Mouse (Mus musculus) embryo, embryonic 11.5 days (tissue): ENCODE results near the gene Ms4a4d.
"Not testable (repeated sequence)": the region's sequence is repeated elsewhere in the genome, so short reads cannot be mapped to it uniquely, and the experiment has no call there.

Experiments used
- DNase-seq: peaks from one replicate; pipeline ENCODE4 v3.0.0-alpha.2; 2012; ENCODE audit warnings: low read depth, low spot score

Gene Ms4a4d

DNA sequence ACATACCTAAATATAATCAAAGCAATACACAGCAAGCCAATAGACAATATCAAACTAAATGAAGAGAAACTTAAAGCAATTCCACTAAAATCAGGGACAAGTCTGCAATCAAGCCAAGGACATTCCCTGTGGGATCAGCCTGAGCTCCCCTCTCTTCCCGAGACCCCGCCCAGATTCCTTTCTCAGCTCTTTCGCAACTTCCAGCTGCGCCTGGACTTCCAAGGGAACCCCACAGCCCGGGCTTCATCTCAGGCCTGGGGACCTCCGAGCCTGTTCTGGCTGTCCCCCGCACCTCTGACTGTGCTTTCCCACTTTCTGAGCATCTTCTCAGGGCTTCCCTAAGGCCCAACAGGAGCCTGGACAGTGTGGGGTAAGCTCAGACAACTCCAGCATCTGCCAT, at the start of gene Ms4a4d:
Ms4a4d (plus strand) TSS at position 209 of the 400 bp plus-strand sequence.
- no peak for DNase-seq

GRCm38 (mm10) chr19:11491406-11492189, 45.0 kb upstream of the Ms4a4d start:
- DNase-seq, result no peak

GRCm38 (mm10) chr19:11492671-11493070, 43.9 kb upstream of the Ms4a4d start:
- DNase-seq, result no peak

- no peak for DNase-seq
Measured at GRCm38 (mm10) chr19:11494519-11494918, 42.1 kb upstream of the Ms4a4d start.

GRCm38 (mm10) chr19:11496361-11496760, 40.2 kb upstream of the Ms4a4d start:
- DNase-seq, result no peak

DNA sequence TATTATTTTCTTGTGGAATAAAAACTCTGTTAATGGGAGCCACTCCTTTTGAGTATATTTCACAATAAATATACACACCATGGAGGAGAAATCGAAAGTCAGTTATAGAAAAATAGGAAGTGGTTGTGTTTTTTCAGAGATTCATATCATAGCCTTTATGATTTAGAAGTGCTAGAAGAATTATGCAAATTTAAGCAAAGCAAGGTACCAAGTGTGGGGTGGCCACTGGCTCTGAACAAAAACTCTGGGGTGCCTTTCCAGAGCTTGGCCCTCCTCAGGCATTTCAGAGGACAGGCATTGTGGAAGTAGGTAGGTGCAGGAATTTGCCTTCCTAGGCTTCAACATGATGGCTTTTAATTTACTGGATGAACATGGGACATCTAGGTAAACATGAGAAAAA, 39.3 kb upstream of the Ms4a4d start:
- DNase-seq, result not testable (repeated sequence)

- DNase-seq, result no peak
Measured at GRCm38 (mm10) chr19:11500796-11501195, 35.8 kb upstream of the Ms4a4d start.

DNA sequence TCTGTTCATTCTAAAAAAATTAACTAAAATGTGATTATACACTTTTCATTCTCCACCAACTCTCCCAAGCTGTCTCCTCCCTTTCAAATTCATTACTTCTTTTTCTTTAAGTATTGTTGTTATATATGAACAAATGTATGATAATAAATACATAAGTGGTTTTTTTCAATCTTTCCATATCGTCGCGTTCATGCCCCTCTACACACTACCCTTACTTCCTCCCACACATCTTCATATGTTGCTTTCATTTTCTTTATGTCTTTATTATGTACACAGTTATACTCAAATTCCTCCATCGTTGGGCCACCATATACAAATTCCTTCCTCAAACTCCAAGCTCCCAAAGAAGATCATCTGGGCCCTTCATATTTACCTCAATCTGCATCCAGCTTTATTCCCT, 35.3 kb upstream of the Ms4a4d start:
- no peak for DNase-seq

- DNase-seq, result no peak
Measured at GRCm38 (mm10) chr19:11504857-11505256, 31.7 kb upstream of the Ms4a4d start.

GRCm38 (mm10) chr19:11513458-11513857, 23.1 kb upstream of the Ms4a4d start:
- DNase-seq, result no peak

DNA sequence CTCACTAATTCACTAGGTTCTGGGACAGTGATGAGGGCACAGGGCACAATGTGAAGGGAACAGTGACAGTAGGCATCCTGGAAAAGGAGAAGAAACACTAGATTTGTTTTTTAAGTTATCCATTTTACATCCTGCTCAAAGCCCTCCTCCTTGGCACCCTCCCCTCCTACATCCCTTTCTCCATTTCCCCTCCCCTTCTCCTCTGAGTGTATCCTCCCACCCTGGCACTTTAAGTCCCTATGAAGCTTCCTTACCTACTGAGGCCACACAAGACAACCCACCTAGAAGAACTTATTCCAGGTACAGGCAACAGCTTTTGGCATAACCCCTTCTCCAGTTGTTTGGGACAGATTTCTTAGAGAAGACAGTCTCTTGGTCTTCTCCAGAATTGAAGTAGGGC, 20.4 kb upstream of the Ms4a4d start, which contains the start of gene Ms4a6b:
Ms4a6b (plus strand) TSS at position 267 of the 400 bp plus-strand sequence.
- DNase-seq, result no peak

DNA sequence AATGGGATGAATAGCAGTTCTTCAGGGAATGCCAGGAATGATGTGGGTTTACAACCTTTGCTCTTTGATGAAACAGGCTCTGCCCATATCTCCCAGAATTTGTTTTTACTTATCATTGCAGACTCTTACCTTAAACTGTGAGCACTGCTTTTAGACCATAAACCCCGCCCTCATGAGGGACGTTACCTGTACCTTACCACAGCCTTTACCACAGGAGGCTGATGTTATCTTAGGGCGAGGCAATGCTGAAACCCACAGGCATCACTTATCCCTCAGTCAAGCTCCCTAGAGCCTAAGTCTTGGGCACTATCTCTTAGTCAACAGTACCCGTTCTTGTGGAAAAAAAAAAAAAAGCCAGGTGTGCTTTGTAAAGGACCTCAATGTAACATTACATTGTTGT, 19.8 kb upstream of the Ms4a4d start:
- DNase-seq, result no peak

DNA sequence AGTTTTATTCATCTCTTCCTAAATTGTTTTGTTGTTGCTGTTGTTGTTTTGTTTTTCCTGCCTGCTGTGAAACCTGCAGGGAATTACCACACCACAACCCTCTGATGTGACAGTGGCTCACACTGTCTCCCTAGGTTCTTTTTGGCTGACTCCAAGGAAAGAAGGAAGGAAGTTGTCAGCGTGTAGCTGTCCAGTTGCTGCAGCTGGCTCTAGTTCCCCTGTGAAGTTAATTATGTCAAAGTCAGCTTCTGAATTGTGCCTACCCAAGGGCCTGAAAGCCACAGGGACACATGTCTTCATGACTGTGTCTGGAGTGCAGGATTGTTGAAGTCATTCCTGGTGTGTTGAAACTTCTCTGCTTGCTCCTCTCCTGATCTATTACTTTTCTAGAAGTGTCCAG, 19.2 kb upstream of the Ms4a4d start:
- DNase-seq, result not testable (repeated sequence)

- not testable (repeated sequence) for DNase-seq
Measured at GRCm38 (mm10) chr19:11518356-11518755, 18.2 kb upstream of the Ms4a4d start.

DNA sequence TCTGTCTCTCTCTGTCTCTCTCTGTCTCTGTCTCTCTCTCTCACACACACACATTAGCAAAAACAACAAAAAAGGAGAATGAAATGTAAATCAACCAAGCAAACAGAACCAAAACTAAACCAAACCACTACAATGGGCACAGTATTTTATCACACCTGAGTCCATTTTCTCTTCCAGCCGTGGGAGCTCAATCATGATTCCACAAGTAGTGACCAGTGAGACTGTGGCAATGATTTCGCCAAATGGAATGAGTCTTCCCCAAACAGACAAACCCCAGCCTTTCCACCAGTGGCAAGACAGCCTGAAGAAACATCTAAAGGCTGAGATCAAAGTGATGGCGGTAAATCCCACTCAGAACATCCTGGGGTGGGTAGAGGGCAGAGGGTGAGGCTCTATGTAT, 16.5 kb upstream of the Ms4a4d start:
- DNase-seq, result no peak

DNA sequence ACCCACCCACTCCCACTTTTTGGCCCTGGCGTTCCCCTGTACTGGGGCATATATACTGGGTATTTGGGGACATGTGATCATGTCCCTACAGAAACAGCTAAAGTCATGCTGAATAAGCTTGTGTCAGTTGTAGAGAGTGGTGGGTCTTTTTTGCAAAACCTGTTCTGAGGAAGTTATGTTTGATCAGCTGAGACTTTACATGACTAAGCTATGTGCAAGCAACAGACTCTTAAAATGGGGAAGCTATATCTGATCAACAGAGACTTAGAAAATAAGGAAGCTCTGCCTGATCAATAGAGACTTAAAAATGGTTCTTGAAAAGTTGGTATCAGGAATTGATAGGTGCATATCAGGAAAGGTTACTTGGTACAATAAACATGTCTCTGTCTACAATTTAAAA, 3.2 kb upstream of the Ms4a4d start:
- DNase-seq, result no peak

GRCm38 (mm10) chr19:11533888-11534445, 2.6 kb upstream of the Ms4a4d start:
- no peak for DNase-seq

DNA sequence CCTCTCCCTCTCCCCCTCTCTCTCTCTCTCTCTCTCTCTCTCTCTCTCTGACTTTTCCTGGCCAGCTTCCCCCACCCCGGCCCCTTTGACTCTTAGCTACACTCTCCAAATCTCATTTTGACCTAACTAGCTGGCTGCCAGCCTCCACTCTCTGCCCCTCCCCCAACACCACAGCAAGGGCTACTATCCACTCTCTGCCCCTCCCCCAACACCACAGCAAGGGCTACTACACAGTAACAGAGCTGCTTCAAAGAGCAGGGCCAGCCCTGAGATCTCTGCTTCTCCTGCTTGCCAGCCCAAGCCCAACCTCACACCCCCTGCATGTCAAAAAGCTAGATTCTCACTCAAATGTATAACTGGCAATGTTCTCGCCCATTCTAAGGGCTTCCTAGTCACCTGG, 735 bp downstream of the Ms4a4d start:
- DNase-seq, result peak; percentile 5

- not testable (repeated sequence) for DNase-seq
Measured at GRCm38 (mm10) chr19:11540166-11540821, 3.7 kb downstream of the Ms4a4d start.

DNA sequence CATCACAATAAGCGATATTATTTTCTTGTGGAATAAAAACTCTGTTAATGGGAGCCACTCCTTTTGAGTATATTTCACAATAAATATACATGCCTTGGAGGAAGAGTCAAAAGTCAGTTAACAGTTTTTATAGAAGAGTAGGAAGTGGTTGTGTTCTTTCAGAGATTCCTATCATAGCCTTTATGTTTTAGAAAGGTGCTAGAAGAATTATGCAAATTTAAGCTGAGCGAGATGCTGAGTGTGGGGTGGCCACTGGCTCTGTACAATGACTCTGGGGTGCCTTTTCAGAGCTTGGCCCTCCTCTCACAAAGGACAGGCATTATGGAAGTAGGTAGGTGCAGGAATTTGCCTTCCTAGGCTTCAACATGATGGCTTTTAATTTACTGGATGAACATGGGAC, 7.8 kb downstream of the Ms4a4d start:
- not testable (repeated sequence) for DNase-seq

DNA sequence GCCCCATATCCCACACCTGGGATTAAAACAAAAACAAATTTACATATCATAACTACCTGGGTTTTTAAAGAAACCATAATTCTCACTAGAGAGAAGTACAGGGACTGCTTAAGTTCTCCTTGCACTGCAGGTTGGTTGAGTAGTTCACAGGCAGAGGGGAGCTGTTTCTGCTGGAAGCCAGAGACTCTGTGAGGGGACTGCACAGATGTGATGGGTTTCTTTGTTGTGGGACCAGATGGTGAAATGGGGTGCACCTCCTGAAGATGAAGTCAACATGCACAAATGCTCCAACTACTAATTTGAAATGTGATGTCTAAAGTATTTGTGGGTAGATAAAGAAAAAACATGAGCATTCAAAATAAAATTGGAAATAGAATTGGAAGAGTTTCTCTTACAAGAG, 11.3 kb downstream of the Ms4a4d start:
- DNase-seq, result no peak

GRCm38 (mm10) chr19:11554726-11555125, 18.1 kb downstream of the Ms4a4d start:
- no peak for DNase-seq

GRCm38 (mm10) chr19:11559560-11559959, 23.0 kb downstream of the Ms4a4d start:
- DNase-seq, result not testable (repeated sequence)
